Mouse (Mus musculus): ENCODE data around the gene Tbx3.

Tbx3 gene

DNA sequence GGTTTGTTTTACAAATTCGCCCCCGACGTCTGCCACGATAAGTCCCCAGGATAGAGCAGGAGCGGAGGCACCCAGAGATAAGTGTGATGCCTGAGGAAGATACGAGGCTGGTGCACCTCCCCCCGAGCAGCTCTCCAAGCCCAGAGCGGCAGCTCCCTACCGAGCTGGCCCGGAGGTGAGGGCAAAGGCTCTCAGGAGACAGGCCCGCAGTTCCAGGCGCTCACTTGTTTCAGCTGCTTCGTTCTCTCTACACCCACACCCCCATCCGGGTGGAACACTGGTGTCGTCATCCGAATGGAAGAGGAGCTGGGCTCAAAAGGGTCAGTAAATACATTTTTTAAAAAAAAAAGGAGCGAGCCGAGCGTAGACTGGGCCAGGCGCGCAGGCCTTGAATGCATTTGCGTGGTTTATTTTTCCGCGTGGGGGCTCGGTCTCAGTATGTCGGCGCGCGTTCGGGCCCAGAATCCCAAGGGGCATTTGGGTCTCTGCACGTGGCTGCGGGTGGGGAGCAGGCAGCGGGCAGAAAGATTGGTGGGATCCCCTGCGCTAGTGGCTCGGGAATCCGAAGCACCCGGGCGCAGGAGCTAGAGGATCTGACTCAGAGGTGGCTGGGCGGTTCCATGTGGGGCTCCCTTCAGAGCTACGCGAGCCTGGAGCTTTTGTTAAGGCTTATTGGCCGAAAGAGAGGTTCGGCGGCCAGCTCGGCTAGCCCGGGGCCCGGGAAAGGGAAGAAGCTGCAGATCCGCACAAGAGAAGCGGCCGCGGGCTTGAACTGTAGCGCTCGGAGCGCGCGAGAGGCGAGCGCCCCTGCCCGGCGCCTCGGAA, 516 bp upstream of the Tbx3 start:
- no peak for TF ChIP-seq GATA4 (IDR thresholded peaks at IDR 0.05; ENCODE audit: insufficient replicate concordance, low read length)

GRCm38 (mm10) chr5:119671124-119671801, 794 bp downstream of the Tbx3 start:
- TF ChIP-seq GATA4 (IDR thresholded peaks at IDR 0.05; ENCODE audit: insufficient replicate concordance, low read length), result no peak

- no peak for TF ChIP-seq GATA4 (IDR thresholded peaks at IDR 0.05; ENCODE audit: insufficient replicate concordance, low read length)
Measured at GRCm38 (mm10) chr5:119671965-119672347, 1.5 kb downstream of the Tbx3 start.

- no peak for TF ChIP-seq GATA4 (IDR thresholded peaks at IDR 0.05; ENCODE audit: insufficient replicate concordance, low read length)
Measured at GRCm38 (mm10) chr5:119672348-119672983, 2.0 kb downstream of the Tbx3 start.

GRCm38 (mm10) chr5:119672984-119673600, 2.6 kb downstream of the Tbx3 start:
- TF ChIP-seq GATA4 (IDR thresholded peaks at IDR 0.05; ENCODE audit: insufficient replicate concordance, low read length), result no peak

GRCm38 (mm10) chr5:119673716-119674605, 3.5 kb downstream of the Tbx3 start:
- no peak for TF ChIP-seq GATA4 (IDR thresholded peaks at IDR 0.05; ENCODE audit: insufficient replicate concordance, low read length)

- TF ChIP-seq GATA4 (IDR thresholded peaks at IDR 0.05; ENCODE audit: insufficient replicate concordance, low read length), result no peak
Measured at GRCm38 (mm10) chr5:119674606-119675330, 4.3 kb downstream of the Tbx3 start.

GRCm38 (mm10) chr5:119676245-119676644, 5.8 kb downstream of the Tbx3 start:
- no peak for TF ChIP-seq GATA4 (IDR thresholded peaks at IDR 0.05; ENCODE audit: insufficient replicate concordance, low read length)

DNA sequence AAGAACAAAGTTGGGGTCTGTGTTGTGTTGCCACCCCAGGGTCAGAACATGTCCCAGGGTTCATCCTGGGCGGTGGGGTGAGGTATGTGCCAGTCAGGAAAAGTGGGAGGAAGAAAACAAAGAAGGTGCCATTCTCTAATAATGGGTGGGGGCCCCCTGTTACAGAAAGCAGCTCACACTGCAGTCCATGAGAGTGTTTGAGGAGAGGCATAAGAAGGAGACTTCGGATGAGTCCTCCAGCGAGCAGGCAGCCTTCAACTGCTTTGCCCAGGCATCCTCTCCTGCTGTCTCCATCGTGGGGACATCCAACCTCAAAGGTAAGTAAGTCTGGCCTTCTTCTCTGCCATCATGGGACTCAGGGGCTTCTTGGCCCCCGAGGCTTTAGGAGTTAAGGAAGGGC, 8.0 kb downstream of the Tbx3 start:
- TF ChIP-seq GATA4 (IDR thresholded peaks at IDR 0.05; ENCODE audit: insufficient replicate concordance, low read length), result no peak

GRCm38 (mm10) chr5:119679084-119679483, 8.6 kb downstream of the Tbx3 start:
- TF ChIP-seq GATA4 (IDR thresholded peaks at IDR 0.05; ENCODE audit: insufficient replicate concordance, low read length), result no peak

GRCm38 (mm10) chr5:119679614-119680328, 9.3 kb downstream of the Tbx3 start:
- no peak for TF ChIP-seq GATA4 (IDR thresholded peaks at IDR 0.05; ENCODE audit: insufficient replicate concordance, low read length)

DNA sequence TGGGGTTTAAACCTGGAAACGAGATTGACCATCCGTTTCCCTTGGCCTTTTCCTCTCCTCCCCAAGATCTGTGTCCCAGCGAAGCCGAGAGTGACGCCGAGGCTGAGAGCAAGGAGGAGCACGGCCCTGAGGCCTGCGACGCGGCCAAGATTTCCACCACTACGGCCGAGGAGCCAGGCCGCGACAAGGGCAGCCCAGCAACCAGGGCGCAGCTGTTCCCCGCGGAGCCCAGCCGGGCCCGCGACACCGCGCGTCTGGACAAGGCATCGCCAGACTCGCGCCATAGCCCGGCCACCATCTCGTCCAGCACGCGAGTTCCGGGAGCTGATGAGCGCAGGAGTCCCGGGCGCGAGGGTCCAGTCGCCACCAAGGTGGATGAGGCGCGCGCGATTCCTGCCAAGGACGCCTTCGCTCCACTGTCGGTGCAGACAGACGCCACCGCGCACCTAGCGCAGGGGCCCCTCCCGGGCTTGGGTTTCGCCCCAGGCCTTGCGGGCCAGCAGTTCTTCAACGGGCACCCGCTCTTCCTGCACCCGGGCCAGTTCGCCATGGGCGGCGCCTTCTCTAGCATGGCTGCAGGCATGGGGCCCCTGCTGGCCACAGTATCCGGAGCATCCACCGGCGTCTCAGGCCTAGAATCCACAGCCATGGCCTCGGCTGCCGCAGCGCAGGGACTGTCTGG, 10.0 kb downstream of the Tbx3 start:
- TF ChIP-seq GATA4 (IDR thresholded peaks at IDR 0.05; ENCODE audit: insufficient replicate concordance, low read length), result no peak

All from liver, adult (tissue).